12 mouse cellular contexts compared by ENCODE assay signal in the genomic region with DNA sequence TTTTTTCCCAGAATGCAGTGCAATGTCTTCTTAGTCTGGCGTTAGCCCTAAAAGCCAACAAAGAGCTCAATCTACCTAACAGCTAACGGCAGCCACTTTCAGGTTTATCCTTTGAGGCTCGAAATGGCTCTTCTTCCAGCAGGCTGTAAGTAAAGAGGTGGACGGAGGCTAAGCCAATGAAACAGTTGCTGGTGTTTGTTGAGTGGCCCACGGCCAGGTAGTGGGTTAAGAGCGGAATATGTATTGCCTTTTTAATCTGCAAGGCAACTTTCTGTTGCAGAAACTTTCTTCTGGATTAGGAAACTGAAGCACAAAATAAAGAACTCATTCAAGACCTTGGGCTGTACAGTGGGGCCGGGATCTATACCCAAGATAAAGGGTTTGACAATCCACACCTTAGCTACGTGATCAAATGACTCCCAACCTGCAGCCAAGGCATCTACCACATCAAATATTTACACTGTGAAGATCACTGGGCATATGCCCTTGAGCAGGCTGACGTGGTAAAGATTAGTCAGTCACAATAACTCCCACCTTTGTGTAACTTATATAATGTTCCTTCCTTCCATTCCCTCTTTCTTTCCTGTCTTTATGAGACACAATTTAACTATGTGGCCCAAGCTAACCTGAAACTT.
"Had no signal": no experiment of that assay in that cellular context is flagged by ENCODE, and none has a peak within 500 bp of the region (broad histone marks: within the 10 kb centered on the region; RNA-seq: fewer than 3 reads in every experiment).

No protein-coding gene starts in this region.

- ATAC-seq: midbrain, embryonic 13.5 days had no signal

- H3K4me1 ChIP-seq: kidney, embryonic 15.5 days; limb, embryonic 15.5 days had no signal

- H3K4me2 ChIP-seq: kidney, embryonic 15.5 days; limb, embryonic 15.5 days; midbrain, embryonic 13.5 days; neural tube, embryonic 15.5 days had no signal

- H3K27me3 ChIP-seq: kidney, embryonic 15.5 days; limb, embryonic 15.5 days; midbrain, embryonic 13.5 days; neural tube, embryonic 15.5 days had no signal

- H3K36me3 ChIP-seq: kidney, embryonic 15.5 days; limb, embryonic 15.5 days; midbrain, embryonic 13.5 days; neural tube, embryonic 15.5 days had no signal

- H3K9me3 ChIP-seq: kidney, embryonic 15.5 days; limb, embryonic 15.5 days; midbrain, embryonic 13.5 days; neural tube, embryonic 15.5 days had no signal

- DNase-seq: kidney, adult 2 months; kidney, postnatal 14 days; layer of hippocampus, postnatal 36 days; lung, adult 18-20 months; right cerebral cortex, adult 18-20 months; right cerebral cortex, postnatal 25 days; thymus, postnatal 4 days had no signal

- H3K27ac ChIP-seq: kidney, embryonic 15.5 days; limb, embryonic 15.5 days; midbrain, embryonic 13.5 days; neural tube, embryonic 15.5 days had no signal

- H3K9ac ChIP-seq: kidney, embryonic 15.5 days; limb, embryonic 15.5 days; midbrain, embryonic 13.5 days; neural tube, embryonic 15.5 days had no signal

- H3K4me3 ChIP-seq: kidney, embryonic 15.5 days; limb, embryonic 15.5 days; midbrain, embryonic 13.5 days; myocyte; neural tube, embryonic 15.5 days had no signal
